Mouse (Mus musculus) embryonic fibroblast, embryonic 13.5 days (primary cell): ENCODE measurements around the gene Fosl1.

Experiments
- CTCF ChIP-seq: IDR thresholded peaks from 2 replicates; pipeline ENCODE4 v1.5.1; 2011; ENCODE audit warnings: mild to moderate bottlenecking, control low read depth, low read length, moderate library complexity, borderline replicate concordance; ENCODE audit not compliant: insufficient read depth
- POLR2A ChIP-seq: IDR thresholded peaks from 2 replicates; pipeline ENCODE4 v1.6.1; 2011; ENCODE audit warnings: low read depth, mild to moderate bottlenecking, control low read depth, low read length, moderate library complexity

DNA sequence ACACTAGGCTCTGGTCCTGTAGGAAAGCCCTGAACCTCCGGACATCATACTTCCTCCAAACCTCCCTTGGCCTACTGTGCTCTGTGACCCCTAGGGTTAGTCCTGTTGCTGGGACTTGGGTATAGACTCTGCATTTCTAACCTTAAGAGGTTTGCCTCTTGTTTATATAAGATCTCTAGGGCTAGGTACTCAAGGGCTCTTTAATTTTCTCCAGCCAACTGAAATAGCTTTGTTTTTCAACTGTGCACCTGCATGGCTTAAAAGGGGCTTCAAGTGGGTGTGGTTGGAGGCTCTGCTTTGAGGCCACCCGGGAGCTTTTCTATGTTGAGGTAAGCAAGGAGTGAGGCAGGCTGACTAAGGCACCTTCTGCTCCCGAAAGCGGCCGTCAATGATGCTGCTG is 37.1 kb downstream of the Fosl1 start:
- no peak; the same call in 1 of the 2 replicates for TF ChIP-seq POLR2A
- no peak for TF ChIP-seq CTCF
